Mouse (Mus musculus) embryonic stem cell, embryonic (primary cell): ENCODE results near the gene Mgat4b.

Experiments
- CTCF ChIA-PET, 4 experiments: fragments of 300-600 bp in 2 of 4; fragments of 350-600 bp in 2 of 4; sonication (Branson Sonifier 250); formaldehyde crosslinking; loops; one replicate each; lab custom pipeline; 2022; ENCODE audit warnings: inconsistent platforms in 2 of 4; lab: Charles Lee
- POLR2A ChIA-PET, 4 experiments: fragments of 300-600 bp in 2 of 4; fragments of 350-600 bp in 2 of 4; sonication (Branson Sonifier 250); formaldehyde crosslinking; loops; one replicate each; lab custom pipeline; 2022; ENCODE audit warnings: antibody characterized with exemption in 4 of 4, inconsistent platforms in 1 of 4; lab: Charles Lee

Gene Mgat4b

DNA sequence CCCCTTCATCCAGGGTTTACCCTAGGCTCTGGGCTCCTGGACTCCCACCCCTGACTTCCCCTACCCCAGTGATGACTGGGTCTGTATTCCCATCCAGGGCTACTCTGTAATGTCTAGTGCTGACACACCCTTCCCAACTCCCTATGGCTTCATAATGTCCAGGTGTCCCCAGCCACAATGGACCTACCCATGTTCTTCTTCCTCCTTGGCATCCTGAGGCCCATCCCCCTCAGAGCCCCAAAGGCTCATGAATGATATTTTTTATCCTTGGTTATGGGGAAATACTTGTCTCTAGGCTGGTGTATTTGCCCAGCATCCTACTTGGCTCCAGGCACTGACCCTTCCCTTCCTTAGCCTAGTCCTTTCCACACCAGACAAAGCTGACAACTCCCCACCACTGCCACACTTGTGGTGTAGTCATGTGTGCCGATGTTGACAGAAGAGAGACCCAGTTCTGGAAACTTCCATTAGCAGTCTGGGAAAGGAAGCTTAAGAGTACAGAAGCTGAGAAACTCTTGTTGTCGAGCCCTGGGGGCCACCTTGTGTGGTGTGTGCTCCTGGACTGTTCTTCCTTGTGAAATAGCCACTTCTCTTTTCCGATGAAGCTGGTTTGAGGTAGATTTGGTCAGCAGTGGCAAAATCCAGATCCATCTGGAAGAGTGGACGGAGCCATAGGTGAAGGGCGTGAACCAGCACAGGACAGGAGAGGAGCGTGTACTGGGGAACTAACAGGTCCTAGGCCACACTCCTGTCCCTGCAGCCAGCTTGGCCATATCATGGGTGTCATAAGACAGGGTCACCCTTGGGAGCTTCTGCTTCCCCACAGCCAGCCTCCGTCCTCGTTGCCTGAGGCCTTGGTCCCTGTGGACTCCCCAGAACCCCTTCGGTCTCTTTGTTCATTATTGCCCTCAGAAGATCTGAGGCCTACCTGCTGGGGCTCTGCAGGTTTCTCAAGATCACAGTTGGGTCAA is 28.4 kb downstream of the Mgat4b start:
- ChIA-PET POLR2A (interaction anchor here (0.6 to 6.2 kb wide), 23 partner anchors 7 to 727 kb away, joined by 3 to 70 read pairs (median 5); partner anchors contain the start of genes Mgat4b (in 3 of the 4), Sqstm1 (in 3 of the 4), Maml1 (in 2 of the 4) and Canx (in 1 of the 4)), CTCF (interaction anchor here in 3 of 4 experiments (0.6 to 0.7 kb wide), 4 partner anchors 10 to 629 kb away, joined by 3 to 4 read pairs (median 3); no protein-coding TSS in a partner anchor)

DNA sequence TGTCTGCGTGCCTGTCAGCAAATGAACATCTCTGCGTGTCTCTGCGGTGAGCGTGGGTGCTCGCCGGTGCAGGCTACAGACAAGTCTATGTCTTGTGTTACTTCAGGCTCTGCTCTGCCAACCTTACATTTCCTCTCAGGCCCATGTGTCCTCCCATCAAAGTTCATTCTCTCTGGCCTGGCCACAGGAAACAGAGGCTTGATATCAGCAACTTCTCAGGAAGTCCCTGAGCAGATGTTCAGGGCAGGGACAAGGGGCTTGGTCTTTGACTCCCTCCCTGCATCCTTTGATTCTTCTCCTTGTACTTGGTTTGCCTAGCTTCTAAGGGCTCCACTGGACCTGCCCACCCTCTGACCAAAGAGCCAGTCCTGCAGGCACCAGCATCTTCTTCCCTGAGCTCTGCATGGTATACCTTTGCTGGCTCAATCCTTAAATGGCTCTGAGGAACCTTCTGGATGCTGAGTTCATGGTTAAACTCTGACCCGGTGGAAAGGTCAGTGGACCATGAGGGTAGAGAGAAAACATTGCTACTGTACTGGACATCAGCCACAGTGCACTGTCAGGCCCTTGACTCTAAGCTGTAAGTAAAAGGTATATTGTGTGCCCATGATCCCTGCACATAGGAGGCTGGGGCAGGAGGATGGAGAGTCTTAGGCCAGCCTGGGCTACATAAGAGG is 29.7 kb downstream of the Mgat4b start:
- ChIA-PET CTCF (interaction anchor here in 2 of 4 experiments (0.6 to 0.7 kb wide), 2 partner anchors 286 to 627 kb away, joined by 3 to 4 read pairs; no protein-coding TSS in a partner anchor), POLR2A (interaction anchor here in 3 of 4 experiments (0.6 to 5.9 kb wide), 12 partner anchors 9 to 1167 kb away, joined by 3 to 48 read pairs (median 4); partner anchors contain the start of genes Maml1 (in 1 of the 3), Mgat4b (in 1 of the 3) and Sqstm1 (in 1 of the 3))

DNA sequence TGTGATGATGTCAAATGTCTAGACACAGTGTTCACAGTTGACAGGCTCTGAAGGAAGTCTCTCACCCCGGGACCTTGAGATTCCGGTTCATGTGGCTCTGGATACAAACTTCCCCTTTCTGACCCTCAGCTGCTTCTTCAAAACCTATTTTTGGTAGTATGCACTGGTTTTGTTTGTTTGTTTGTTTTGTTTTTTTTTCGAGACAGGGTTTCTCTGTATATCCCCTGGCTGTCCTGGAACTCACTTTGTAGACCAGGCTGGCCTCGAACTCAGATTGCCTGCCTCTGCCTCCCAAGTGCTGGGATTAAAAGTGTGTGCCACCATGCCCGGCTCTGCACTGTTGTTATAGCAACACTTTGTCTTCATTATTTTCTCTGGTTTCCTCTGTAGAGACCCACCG is 33.2 kb downstream of the Mgat4b start:
- ChIA-PET CTCF (no interaction called here), POLR2A (interaction anchor here in 2 of 4 experiments (1.1 to 5.9 kb wide), 7 partner anchors 9 to 133 kb away, joined by 4 to 48 read pairs (median 7); partner anchors contain the start of genes Hnrnph1 (in 1 of the 2), Mgat4b (in 1 of the 2) and Sqstm1 (in 1 of the 2))

DNA sequence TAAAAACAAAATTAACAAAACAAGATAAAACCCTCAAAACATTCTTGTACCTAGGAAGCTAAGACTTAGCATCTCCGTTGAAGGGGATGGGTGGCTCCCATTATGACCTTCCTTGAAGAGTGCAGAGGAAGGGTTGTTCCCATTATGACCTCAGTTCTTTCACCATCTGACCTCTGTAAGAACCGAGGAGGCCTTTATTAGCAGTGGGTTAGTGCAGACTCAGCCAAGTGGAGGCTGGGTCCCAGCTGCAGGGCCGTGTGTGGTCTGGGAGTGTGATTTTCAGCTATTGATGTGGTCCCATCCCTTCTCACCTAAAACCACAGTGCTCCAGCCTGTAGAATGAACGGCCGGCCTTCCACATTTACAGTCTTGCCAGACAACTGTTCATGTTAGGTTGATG is 34.6 kb downstream of the Mgat4b start:
- ChIA-PET CTCF (interaction anchor here in 2 of 4 experiments (0.7 kb wide), 2 partner anchors 11 to 21 kb away, joined by 3 read pairs; no protein-coding TSS in a partner anchor), POLR2A (interaction anchor here in 3 of 4 experiments (0.5 to 5.9 kb wide), 27 partner anchors 8 to 1974 kb away, joined by 3 to 48 read pairs (median 4); partner anchors contain the start of genes Mgat4b (in 2 of the 3), Sqstm1 (in 2 of the 3), Hnrnph1 (in 1 of the 3) and Maml1 (in 1 of the 3))

DNA sequence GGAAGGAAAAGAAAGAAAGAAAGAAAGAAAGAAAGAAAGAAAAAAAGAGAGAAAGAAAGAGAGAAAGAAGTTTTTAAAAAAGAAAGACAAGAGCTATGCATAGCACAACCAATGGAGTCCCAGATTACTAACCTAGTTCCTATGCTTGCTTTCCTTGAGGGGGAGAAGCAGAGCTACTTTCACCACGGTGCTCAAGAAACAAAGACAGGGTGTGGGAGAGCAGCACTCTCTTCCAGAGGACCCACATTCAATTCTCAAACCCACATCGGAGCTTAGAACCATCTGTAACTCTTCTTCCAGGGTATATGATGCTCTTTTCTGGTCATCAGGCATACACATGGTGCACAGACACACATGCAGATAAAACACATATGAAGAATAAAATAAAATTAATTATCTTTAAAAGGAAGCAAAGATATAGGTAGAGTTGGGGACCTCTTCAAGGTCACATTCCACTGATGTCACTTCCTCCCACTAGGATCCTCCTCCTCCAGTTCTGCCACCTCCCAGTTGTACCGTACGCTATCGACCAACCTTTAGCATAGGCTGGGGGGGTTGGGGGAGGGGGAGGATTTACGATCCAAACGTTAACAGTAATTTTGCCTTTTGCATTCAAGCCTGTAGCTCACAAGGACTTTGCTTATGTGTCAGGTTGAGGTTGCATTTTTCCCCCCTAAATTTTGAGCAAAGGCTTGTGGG is 37.9 kb downstream of the Mgat4b start:
- ChIA-PET POLR2A (interaction anchor here in 3 of 4 experiments (0.7 to 3.8 kb wide), 37 partner anchors 8 to 310 kb away, joined by 3 to 33 read pairs (median 4); partner anchors contain the start of genes Ltc4s (in 3 of the 3), Mgat4b (in 3 of the 3), Sqstm1 (in 3 of the 3) and Hnrnph1 (in 1 of the 3)), CTCF (interaction anchor here (0.5 to 1.2 kb wide), 8 partner anchors 9 to 24 kb away, joined by 3 to 7 read pairs (median 4); no protein-coding TSS in a partner anchor)

DNA sequence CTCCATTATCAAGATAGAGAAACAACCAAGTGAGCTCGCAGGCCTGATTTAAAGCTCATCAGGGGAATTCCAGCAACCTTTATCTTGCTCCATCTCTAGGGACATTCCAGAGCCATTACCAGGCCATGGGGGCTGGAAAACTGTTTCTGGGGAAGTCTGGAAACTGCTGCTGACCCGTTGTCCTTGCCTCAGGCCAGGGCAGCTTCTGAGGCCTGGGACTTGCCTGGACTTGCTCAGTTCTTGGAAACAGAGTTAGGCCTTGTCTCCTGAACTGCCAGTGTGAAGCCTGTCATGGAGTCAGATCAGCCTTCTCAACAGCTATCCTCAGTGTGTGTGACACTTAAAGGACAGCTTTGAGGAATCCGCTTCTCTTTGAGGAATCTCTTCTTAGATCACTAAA is 41.5 kb downstream of the Mgat4b start:
- ChIA-PET CTCF (interaction anchor here (0.6 to 2.2 kb wide), 7 partner anchors 10 to 266 kb away, joined by 3 to 12 read pairs (median 5); no protein-coding TSS in a partner anchor), POLR2A (interaction anchor here in 3 of 4 experiments (0.6 to 3.6 kb wide), 47 partner anchors 8 to 1355 kb away, joined by 3 to 70 read pairs (median 4); partner anchors contain the start of genes Mgat4b (in 3 of the 3), Sqstm1 (in 3 of the 3), Hnrnph1 (in 2 of the 3) and Ltc4s (in 2 of the 3))

DNA sequence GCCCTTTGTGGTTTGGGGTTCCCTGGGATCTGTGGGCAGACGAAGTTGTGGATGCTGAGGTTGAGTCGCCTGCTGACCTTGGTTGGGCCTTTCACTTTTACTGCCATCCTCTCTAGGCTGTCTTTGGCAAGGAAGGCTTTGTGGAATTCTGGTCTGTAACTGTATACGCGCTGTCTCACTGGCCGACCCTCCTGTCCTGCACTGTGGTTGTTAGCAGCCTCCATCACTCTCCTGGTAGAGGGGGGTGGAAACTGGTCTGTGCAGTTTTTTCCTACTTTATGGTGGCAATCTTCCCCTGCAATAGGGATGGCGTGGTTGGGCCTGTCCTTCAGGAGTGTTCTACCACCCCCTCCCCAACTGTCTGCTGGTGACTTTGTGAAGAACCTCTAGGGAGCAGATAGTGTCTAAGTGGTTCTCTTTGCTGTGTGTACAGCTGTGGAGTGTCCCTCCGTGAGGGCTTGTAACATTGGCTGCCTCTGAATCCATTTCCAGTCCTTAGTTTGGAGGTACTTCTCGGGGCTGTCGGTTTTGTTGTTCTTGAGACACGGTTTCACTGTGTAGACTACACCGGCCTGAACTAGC is 42.1 kb downstream of the Mgat4b start:
- ChIA-PET CTCF (interaction anchor here (0.6 to 2.2 kb wide), 6 partner anchors 9 to 266 kb away, joined by 3 to 12 read pairs (median 5); no protein-coding TSS in a partner anchor), POLR2A (interaction anchor here in 3 of 4 experiments (0.6 to 3.6 kb wide), 47 partner anchors 8 to 1354 kb away, joined by 3 to 70 read pairs (median 4); partner anchors contain the start of genes Mgat4b (in 3 of the 3), Sqstm1 (in 3 of the 3), Hnrnph1 (in 2 of the 3) and Ltc4s (in 2 of the 3))

DNA sequence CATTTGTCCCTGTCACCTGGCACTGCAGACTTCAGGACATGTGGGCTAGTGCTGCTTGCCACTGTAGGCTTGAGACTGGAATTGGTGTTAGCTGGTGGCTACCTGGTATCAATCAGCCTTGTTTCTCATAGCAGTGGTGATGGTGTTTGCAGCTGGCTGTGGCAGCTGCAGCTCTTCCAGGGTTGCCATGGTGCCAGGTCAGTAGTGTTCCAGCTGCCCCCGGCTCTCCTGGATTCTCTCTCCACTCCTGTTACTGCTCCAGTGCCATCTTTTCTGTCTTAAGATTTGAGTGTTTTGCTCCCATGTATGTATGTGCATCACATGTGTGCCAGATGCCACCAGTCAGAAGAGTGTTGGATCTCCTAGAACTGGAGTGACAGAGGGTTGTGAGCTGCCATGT is 42.7 kb downstream of the Mgat4b start:
- ChIA-PET POLR2A (interaction anchor here in 3 of 4 experiments (0.7 to 3.6 kb wide), 24 partner anchors 9 to 124 kb away, joined by 3 to 70 read pairs (median 6); partner anchors contain the start of genes Hnrnph1 (in 2 of the 3), Ltc4s (in 2 of the 3), Mgat4b (in 2 of the 3) and Sqstm1 (in 2 of the 3)), CTCF (interaction anchor here in 2 of 4 experiments (0.6 to 2.2 kb wide), 2 partner anchors 9 to 118 kb away, joined by 10 to 12 read pairs; no protein-coding TSS in a partner anchor)

DNA sequence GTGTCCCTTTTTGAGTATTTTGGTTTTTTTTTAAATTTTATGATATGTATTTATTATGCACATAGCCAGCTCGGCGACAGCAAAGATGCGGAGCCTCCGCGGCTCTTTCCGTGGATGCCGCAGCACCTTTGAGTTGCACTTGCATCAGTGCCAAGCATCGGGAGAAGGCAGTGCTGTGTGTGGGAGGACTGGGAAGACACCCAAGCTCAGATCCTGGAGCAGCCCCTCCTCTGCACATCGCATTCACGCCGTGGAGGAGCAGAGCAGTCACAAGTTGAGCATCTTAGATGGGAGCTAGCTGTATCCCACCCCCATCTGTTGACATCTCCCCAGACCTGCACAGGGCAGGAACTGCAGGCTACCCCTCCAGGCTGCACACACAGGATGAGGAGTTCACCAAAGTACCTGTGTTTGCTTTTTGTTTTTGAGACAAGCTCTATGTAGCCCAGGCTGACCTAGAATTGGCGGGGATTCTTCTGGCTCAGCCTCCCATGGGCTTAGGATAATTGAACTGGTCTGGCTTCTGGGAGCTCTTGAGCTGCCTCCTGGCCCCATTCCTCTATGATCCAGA is 43.4 kb downstream of the Mgat4b start:
- POLR2A ChIA-PET, result interaction anchor here in 3 of 4 experiments (0.5 to 3.6 kb wide), 27 partner anchors 8 to 1510 kb away, joined by 3 to 70 read pairs (median 5); partner anchors contain the start of genes Ltc4s (in 2 of the 3), Mgat4b (in 2 of the 3), Sqstm1 (in 2 of the 3) and Hnrnph1 (in 1 of the 3)
- CTCF ChIA-PET, result interaction anchor here in 2 of 4 experiments (0.6 kb wide), 2 partner anchors 20 to 844 kb away, joined by 3 to 4 read pairs; no protein-coding TSS in a partner anchor

DNA sequence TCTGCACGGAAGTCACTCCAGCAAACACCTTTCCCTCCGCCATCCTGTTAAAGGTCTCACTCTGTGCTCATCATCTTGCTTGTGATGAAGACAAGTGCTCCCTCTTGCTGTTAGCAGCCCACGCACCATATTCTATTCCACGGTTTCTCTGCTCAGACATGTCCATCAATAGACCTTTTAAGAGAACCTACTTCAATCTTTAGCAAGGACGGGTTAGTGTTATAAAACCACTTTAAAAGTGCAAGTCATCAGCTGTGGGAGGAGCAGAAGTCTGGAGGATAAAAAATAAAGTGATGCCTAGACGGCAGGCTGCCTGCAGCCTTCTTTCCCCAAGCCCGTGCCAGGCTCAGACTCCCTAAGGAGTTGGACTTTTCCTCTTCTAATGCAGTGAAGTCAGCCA is 45.9 kb downstream of the Mgat4b start:
- POLR2A ChIA-PET, result interaction anchor here in 2 of 4 experiments (1.1 to 4.6 kb wide), 6 partner anchors 9 to 121 kb away, joined by 3 to 14 read pairs (median 5); partner anchors contain the start of genes Mgat4b (in 1 of the 2) and Sqstm1 (in 1 of the 2)
- CTCF ChIA-PET, result interaction anchor here in 1 of 4 experiments (0.6 kb wide), 1 partner anchor 192 kb away, joined by 3 read pairs; no protein-coding TSS in a partner anchor

DNA sequence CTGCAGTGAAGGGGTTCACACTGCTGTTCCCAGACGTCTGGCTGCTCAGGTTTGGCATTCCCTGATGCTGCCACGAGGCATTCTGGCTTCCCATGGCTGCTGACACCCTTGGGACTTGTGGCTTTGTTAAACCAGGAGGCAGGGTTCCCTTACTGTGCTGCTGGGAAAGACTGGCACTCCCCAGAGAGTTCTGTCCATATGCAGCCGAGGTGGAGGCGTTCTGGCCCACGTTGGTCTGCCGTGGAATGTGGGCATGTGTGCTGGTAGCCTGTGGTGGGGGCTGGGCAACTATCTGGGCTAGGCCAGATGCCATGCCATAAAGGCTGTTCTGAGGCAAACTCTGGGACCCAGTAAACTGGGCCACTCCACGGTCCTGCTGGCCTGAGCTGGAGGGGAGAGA is 47.6 kb downstream of the Mgat4b start:
- POLR2A ChIA-PET, result interaction anchor here in 3 of 4 experiments (1.0 to 4.6 kb wide), 16 partner anchors 9 to 68 kb away, joined by 3 to 14 read pairs (median 4); partner anchors contain the start of genes Maml1 (in 1 of the 3), Mgat4b (in 1 of the 3) and Sqstm1 (in 1 of the 3)
- CTCF ChIA-PET, result interaction anchor here in 1 of 4 experiments (0.6 kb wide), 1 partner anchor 24 kb away, joined by 5 read pairs; no protein-coding TSS in a partner anchor

DNA sequence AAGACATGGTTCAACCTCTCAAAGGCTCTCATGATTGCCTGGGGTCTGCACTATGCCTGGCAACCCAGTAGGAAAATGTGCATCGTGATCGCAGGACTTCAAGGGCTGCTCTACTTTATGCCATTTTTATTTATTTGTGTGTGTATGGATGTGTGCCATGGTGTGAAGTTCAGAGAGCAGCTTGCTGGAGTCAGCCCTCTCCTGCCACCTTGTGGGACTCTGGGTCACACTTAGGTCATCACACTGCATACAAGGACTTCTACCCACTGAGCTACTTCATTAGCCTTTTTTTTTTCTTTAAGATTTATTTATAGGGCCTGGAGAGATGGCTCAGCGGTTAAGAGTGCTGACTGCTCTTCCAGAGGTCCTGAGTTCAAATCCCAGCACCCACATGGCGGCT is 51.3 kb downstream of the Mgat4b start:
- CTCF ChIA-PET, result interaction anchor here (0.6 to 2.2 kb wide), 15 partner anchors 8 to 301 kb away, joined by 3 to 12 read pairs (median 4); partner anchors contain the start of gene Canx (in 1 of the 4)
- POLR2A ChIA-PET, result interaction anchor here in 3 of 4 experiments (0.7 to 2.1 kb wide), 12 partner anchors 8 to 137 kb away, joined by 3 to 5 read pairs (median 4); partner anchors contain the start of genes Mgat4b (in 1 of the 3) and Sqstm1 (in 1 of the 3)

DNA sequence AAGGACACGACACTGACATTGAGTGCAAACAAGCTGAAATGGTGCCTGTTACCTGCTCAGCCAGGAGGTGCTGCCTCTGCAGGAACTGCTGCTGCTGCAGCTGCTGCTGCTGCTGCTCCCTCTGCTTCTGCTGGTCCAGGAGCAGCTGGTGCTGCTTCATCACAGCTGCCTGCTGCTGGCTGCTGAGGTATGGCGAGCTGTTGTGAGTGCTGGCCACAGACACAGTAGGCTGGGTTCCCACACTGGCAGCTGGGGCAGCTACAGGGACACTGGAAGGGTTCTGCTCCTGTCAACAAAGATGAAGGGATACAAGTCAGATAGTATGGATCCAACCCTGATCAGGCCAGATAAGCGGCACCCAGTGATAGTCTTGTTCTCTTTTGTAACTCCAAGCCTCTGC is 52.5 kb downstream of the Mgat4b start:
- POLR2A ChIA-PET, result interaction anchor here in 2 of 4 experiments (0.8 to 2.1 kb wide), 5 partner anchors 9 to 1620 kb away, joined by 3 to 11 read pairs (median 4); no protein-coding TSS in a partner anchor
- CTCF ChIA-PET, result interaction anchor here in 2 of 4 experiments (0.6 to 1.6 kb wide), 4 partner anchors 8 to 32 kb away, joined by 4 to 12 read pairs (median 6); no protein-coding TSS in a partner anchor

DNA sequence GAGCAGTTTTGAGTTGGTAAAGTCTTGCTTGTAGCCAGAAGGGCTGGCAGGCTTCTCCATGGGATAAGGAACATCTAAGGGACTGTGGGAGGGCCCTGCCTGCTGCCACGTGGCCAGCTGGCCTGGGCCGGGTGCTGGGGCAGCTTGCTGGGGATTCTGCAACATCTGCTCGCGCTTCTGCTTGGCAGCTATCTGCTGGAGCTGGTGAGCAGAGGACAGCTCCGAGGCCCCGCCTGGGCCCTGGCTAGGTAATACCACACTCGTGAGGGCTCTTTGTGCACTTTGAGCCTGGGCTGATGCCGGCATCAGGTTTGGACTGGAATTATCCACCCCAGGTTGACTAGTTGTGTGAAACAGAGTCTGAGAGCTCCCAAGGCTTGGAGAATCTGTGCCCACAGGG is 55.2 kb downstream of the Mgat4b start:
- CTCF ChIA-PET, result interaction anchor here in 2 of 4 experiments (0.5 to 1.2 kb wide), 4 partner anchors 32 to 152 kb away, joined by 3 to 7 read pairs (median 4); no protein-coding TSS in a partner anchor

More for the DNA sequence above, 55.2 kb downstream of the Mgat4b start:
- POLR2A ChIA-PET, result interaction anchor here (0.5 to 10.2 kb wide), 53 partner anchors 8 to 271 kb away, joined by 3 to 93 read pairs (median 4); partner anchors contain the start of genes Mgat4b (in 3 of the 4), Sqstm1 (in 3 of the 4), Hnrnph1 (in 2 of the 4) and Maml1 (in 2 of the 4)
